Mouse (Mus musculus): ENCODE results near the gene Disp1. TPM values are rescaled to one million over a fixed set of nuclear protein-coding genes. Genes with fewer than 3 reads are reported as not detected.

Gene Disp1
- polyA plus RNA-seq, 1 experiment from 2014 or later: 18.3 TPM

DNA sequence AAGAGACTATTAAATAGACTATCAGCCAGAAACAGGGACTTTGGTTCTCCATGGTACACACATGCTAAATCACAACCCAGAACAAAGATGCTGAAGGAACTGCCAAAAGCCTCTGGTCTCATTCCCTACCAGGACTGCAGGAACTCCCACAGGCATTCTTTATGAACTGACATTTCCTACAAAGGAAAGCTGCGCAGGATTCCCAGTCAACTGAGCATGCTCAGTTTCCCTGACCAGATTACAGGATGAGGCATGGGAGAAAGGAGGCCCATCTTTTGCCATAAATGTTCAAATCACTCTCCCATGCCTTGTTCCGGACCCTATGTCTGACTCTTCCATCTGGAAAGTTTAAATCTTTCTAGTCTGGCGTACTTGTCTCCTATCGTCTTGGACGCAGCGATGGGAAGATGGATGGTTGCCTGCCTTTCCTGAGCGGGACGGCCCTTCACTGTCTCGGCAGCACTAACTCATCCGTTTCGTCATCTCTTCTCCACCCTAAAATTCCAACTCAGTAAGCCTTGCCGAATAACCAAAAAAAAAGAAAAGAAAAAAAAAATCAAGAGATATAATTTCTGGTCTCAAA lies 100.9 kb downstream of the Disp1 start:
- ATAC-seq (ENCODE audit: insufficient number of reproducible peaks, low FRiP score, low TSS enrichment, low read depth): no peak
- Histone ChIP-seq H3K4me1 (peaks cover 21% of the 10 kb centered on the region), H3K27ac (replicated peaks) (no peak overlapping the region), H3K36me3 (no peaks in the 10 kb centered on the region; the same call in 1 of the 2 replicates), H3K9me3 (replicated peaks) (no peaks in the 10 kb centered on the region), H3K4me2 (replicated peaks) (no peak overlapping the region), H3K4me3 (replicated peaks) (no peak overlapping the region), H3K9ac (no peak overlapping the region), H3K27me3 (no peaks in the 10 kb centered on the region)
- 85% methylated on average over 12 of the region's 12 CpGs for WGBS

DNA sequence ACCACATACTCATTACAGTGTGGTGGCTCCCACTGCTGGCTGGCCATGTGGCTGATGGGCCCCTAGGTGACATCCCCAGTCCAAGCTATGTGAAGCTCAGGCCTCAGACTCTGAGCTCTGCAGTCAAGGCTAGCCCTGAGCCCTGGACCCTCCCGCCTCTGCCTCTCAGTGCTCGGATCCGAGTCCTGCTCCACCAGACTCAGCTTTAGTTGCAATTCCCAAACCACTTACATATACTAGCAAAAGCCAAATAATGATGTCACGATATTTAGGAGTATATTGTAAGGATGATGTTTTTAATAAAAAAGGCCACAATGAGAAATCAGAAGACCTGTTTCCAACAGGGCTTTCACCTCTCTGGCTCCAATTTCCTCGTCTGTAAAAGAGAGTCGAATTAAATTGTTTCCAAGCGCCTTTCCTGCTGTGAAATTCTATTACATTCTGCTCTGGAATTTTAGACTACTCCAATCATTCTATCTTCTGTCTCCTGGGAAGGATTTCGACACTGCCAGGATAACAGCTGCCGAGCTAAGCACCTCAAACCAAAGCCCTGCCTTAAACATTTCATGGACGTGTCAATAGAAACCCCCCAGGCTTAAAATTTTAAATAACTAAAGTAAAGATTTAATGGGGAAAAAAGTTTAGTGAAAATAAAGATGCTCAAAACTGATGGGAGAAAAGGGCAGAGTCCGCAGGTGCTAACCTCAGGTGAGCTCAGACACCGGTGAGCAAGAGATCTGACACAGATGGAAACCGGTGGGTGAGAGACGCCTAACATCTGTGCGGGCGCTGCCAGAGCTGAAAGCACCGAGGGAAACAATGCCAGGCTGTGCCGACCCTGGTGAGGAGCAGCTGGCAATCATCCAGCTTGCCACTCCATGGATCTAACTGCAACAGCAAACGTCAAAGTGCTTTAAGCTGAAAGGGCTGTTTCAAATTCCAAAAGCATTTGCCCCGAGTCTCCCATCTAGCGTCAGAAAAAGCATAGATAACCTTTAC lies 103.2 kb downstream of the Disp1 start:
- Histone ChIP-seq H3K9me3 (replicated peaks) (no peaks in the 10 kb centered on the region), H3K4me2 (replicated peaks) (no peak overlapping the region), H3K27ac (replicated peaks) (peak overlapping the region; percentile 65), H3K27me3 (no peaks in the 10 kb centered on the region), H3K4me1 (peaks cover 35% of the 10 kb centered on the region), H3K4me3 (replicated peaks) (no peak overlapping the region), H3K9ac (no peak overlapping the region), H3K36me3 (no peaks in the 10 kb centered on the region)
- peak; percentile 48; the same call in 1 of the 2 replicates for ATAC-seq (ENCODE audit: insufficient number of reproducible peaks, low FRiP score, low TSS enrichment, low read depth)
- 28% methylated on average over 21 of the region's 21 CpGs for WGBS

DNA sequence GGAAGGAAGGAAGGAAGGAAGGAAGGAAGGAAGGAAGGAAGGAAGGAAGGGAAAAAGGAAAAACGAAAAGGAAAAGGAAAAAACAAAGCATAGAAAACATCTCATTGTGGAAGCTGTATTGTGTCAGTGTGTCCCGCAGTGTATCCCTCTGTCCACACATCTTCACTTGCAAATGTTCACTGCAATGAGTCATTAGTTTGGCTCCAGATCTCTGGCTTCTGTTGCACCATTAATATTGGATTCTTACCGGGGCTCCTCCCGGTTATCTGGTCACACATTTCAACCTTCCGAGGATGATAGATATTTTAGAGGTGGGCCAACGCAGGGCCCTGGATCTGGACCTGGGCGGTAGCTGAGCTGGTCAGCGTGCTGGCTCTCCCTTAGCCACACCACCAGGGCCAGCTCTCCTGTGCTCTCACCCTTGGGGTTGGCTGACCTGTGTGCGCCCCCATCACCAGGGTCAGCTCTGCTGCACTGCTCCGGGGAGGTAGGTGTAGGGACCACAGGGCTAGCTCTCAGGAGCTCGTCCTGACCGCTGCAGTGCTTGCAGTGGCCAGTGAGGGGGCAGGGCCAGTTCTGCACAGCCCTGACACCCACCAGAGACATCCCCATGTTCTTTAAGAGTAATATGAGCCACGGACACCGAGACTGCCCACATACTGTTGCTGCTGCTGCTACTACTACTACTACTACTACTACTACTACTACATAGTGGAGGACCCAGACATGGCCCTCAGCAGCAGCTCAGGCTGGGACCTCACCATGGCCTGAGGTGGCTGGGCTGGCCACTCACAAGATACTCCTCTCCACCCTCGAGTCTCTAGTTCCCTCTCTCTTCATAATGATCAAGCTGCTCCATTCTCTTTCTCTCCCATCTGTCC lies 104.1 kb downstream of the Disp1 start:
- 77% methylated on average over 15 of the region's 15 CpGs for WGBS
- H3K27ac ChIP-seq (replicated peaks): peak overlapping the region; percentile 65
- H3K4me1 ChIP-seq: peaks cover 43% of the 10 kb centered on the region
- no peaks in the 10 kb centered on the region for H3K27me3 ChIP-seq
- H3K9ac ChIP-seq: no peak overlapping the region
- 0 out of 2 replicates have a peak, but pooled peaks have one; percentile 31 for ATAC-seq (ENCODE audit: insufficient number of reproducible peaks, low FRiP score, low TSS enrichment, low read depth)
- H3K4me2 ChIP-seq (replicated peaks): no peak overlapping the region
- H3K4me3 ChIP-seq (replicated peaks): no peak overlapping the region
- H3K36me3 ChIP-seq: no peaks in the 10 kb centered on the region
- H3K9me3 ChIP-seq (replicated peaks): no peaks in the 10 kb centered on the region

DNA sequence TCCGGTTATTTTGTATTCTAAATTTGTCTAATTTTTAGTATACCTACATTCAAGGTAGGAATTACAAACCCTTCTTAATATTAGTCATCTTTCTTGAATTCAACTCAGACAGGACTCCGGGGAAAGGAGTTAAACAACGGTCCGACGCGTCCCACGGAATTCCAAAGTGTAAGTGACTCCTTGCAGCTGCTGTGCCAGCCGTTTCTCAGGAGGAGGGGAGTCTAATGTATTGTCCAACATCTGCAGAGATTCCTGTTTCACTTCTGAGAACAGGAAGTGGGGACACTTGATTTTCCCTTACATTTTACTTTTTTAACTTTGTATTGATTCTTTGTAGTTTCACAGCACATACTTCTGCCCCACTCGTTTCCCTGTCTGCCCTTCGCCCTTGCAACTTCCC lies 104.9 kb downstream of the Disp1 start:
- Histone ChIP-seq H3K27me3 (no peaks in the 10 kb centered on the region), H3K36me3 (no peaks in the 10 kb centered on the region), H3K4me1 (peaks cover 44% of the 10 kb centered on the region), H3K4me2 (replicated peaks) (no peak overlapping the region), H3K9ac (no peak overlapping the region), H3K27ac (replicated peaks) (no peak overlapping the region), H3K9me3 (replicated peaks) (no peaks in the 10 kb centered on the region), H3K4me3 (replicated peaks) (no peak overlapping the region)
- ATAC-seq (ENCODE audit: insufficient number of reproducible peaks, low FRiP score, low TSS enrichment, low read depth): no peak
- 43% methylated on average over 10 of the region's 10 CpGs for WGBS

DNA sequence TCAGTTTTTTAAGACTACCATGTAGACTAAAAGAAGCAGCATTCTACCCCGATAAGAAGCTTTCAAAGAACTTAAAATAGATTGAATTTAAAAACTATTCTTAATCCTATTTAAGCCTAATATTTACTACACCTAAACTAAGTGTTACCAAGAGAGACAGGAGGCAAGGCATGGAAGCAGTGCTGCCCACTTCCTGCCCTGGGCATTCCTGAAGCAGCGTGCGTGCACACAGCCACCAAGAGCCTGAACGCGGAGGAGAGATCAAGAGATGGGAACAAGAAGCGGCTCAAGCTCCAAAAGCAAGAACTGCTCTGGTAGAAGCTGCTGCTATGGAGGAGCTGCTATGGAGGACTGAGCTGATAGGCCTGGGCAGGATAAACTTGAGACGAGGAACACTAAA lies 106.2 kb downstream of the Disp1 start:
- no peak for ATAC-seq (ENCODE audit: insufficient number of reproducible peaks, low FRiP score, low TSS enrichment, low read depth)
- Histone ChIP-seq H3K4me2 (replicated peaks) (no peak overlapping the region), H3K9me3 (replicated peaks) (no peaks in the 10 kb centered on the region), H3K9ac (no peak overlapping the region), H3K4me3 (replicated peaks) (no peak overlapping the region), H3K27me3 (no peaks in the 10 kb centered on the region), H3K36me3 (no peaks in the 10 kb centered on the region), H3K4me1 (peaks cover 44% of the 10 kb centered on the region), H3K27ac (replicated peaks) (no peak overlapping the region)
- 74% methylated on average over 7 of the region's 7 CpGs for WGBS

DNA sequence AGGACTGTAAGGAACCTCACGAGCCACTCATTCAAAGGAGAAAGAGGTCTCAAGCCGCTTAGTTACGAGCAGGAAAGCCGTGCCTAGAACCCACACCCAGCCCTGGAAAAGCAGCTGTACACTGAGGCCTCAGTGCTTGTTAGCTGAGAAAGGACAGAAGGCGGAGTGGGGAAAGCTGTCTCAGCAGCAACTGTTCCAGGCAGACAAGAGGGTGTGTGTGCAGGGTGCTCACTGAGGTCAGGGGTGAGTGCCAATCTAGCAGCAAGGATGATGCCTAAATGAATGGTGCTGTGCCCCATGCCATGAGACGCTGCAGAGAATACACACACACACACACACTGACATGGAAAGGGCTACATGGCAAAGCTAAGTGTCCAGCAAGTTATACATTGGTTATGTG lies 106.8 kb downstream of the Disp1 start:
- Histone ChIP-seq H3K4me1 (peaks cover 44% of the 10 kb centered on the region), H3K4me3 (replicated peaks) (no peak overlapping the region), H3K9me3 (replicated peaks) (no peaks in the 10 kb centered on the region), H3K27ac (replicated peaks) (0 out of 2 replicates have a peak overlapping the region, but pooled peaks have one; percentile 1), H3K9ac (no peak overlapping the region), H3K4me2 (replicated peaks) (no peak overlapping the region), H3K36me3 (no peaks in the 10 kb centered on the region), H3K27me3 (no peaks in the 10 kb centered on the region)
- ATAC-seq (ENCODE audit: insufficient number of reproducible peaks, low FRiP score, low TSS enrichment, low read depth): no peak
- WGBS: 66% methylated on average over 6 of the region's 6 CpGs

DNA sequence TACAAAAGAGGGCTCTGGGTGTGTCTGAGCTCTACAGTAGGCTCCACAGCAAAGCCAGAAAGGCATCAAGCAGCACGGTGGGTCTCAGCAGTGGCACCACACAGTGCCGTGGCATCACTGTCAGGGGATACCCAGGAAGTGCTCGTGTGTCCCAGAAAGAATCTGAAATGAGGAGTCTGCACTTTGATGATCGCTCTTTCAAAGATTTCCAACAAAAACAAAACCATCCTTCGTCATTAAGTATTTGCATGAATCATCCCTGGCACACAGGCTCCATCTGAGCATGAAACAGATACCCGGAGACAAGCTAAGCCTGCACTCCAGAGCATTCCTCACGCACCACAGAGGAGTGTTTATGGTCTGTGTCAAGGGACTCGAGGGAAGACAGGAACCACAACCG lies 107.8 kb downstream of the Disp1 start:
- H3K27ac ChIP-seq (replicated peaks): 0 out of 2 replicates have a peak overlapping the region, but pooled peaks have one; percentile 39
- H3K4me1 ChIP-seq: peaks cover 44% of the 10 kb centered on the region
- 25% methylated on average over 9 of the region's 9 CpGs for WGBS
- no peak overlapping the region for H3K9ac ChIP-seq
- H3K27me3 ChIP-seq: no peaks in the 10 kb centered on the region
- H3K4me3 ChIP-seq (replicated peaks): no peak overlapping the region
- ATAC-seq (ENCODE audit: insufficient number of reproducible peaks, low FRiP score, low TSS enrichment, low read depth): no peak; the same call in 1 of the 2 replicates
- H3K36me3 ChIP-seq: no peaks in the 10 kb centered on the region
- H3K4me2 ChIP-seq (replicated peaks): no peak overlapping the region
- H3K9me3 ChIP-seq (replicated peaks): no peaks in the 10 kb centered on the region

DNA sequence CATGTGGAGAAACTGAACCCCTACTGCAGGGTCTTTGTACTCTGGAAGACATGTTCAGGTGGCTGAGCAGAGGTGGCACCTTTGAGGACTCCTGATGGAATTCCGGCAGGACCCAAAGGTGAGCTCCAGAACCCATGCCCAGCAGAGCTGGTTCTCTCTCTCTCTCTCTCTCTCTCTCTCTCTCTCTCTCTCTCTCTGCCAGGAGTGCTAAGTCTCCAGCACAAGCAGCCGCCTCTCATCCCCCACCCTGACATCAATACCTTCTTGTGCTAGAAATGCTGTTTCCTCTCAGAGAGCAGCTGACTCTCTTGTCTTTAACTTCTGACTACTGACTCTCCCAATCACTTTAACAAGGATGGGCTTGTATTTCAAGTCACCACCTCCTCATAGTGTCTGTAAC lies 113.8 kb downstream of the Disp1 start:
- WGBS: 74% methylated on average over 2 of the region's 2 CpGs

DNA sequence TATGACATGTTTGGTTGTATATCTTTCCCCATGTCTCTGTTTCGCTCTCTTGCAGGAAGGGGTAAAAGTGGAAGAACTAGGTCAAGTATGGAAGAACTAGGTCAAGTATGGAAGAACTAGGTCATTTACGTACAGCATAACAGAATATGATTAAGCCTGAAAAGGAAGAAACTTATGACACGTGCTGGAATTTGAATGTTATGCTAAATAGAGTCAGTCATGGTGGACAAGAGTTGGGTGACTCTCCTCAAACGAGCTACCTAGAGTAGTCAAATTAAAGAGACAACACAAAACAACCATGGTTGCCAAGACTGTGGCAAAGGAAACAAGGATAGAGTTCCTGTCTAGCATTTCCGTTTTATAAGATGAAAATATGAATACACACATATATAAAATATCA lies 116.6 kb downstream of the Disp1 start:
- Histone ChIP-seq H3K27ac (replicated peaks) (no peak overlapping the region), H3K27me3 (no peaks in the 10 kb centered on the region), H3K36me3 (0 out of 2 replicates have a peak, but pooled peaks cover 3% of the 10 kb centered on the region), H3K4me3 (replicated peaks) (no peak overlapping the region), H3K4me1 (peaks cover 18% of the 10 kb centered on the region), H3K9me3 (replicated peaks) (no peaks in the 10 kb centered on the region), H3K9ac (no peak overlapping the region), H3K4me2 (replicated peaks) (no peak overlapping the region)
- ATAC-seq (ENCODE audit: insufficient number of reproducible peaks, low FRiP score, low TSS enrichment, low read depth): no peak
- 83% methylated on average over 5 of the region's 5 CpGs for WGBS

More for the DNA sequence above, 113.8 kb downstream of the Disp1 start:
- Histone ChIP-seq H3K27me3 (no peaks in the 10 kb centered on the region), H3K9me3 (replicated peaks) (no peaks in the 10 kb centered on the region), H3K27ac (replicated peaks) (no peak overlapping the region), H3K4me1 (peaks cover 15% of the 10 kb centered on the region), H3K9ac (no peak overlapping the region), H3K4me3 (replicated peaks) (no peak overlapping the region), H3K36me3 (0 out of 2 replicates have a peak, but pooled peaks cover 3% of the 10 kb centered on the region), H3K4me2 (replicated peaks) (no peak overlapping the region)
- no peak for ATAC-seq (ENCODE audit: insufficient number of reproducible peaks, low FRiP score, low TSS enrichment, low read depth)

DNA sequence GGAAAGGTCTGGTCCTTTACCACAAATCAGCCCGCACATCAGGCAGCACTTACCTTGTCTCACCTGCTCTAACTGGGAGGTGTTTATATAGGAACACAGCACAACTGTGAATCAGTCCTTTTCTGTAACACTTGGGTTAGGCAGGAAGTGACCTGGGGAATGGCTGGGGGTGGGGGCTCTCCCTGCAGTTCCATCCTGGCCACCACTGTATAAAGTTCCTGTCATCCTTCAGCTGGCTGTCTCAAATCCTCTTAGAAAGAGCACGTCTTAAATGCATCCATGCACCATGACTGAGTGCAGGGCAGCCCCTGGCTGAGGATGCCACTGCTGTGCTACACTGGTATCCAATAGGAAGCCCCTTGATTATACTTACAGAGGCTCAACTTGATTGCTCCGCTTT lies 118.5 kb downstream of the Disp1 start:
- peaks cover 8% of the 10 kb centered on the region; the same call in 1 of the 2 replicates for H3K36me3 ChIP-seq
- no peaks in the 10 kb centered on the region for H3K9me3 ChIP-seq (replicated peaks)
- H3K9ac ChIP-seq: no peak overlapping the region
- no peak overlapping the region for H3K4me3 ChIP-seq (replicated peaks)
- H3K4me2 ChIP-seq (replicated peaks): no peak overlapping the region
- 68% methylated on average over 3 of the region's 3 CpGs for WGBS
- H3K4me1 ChIP-seq: peaks cover 13% of the 10 kb centered on the region
- no peaks in the 10 kb centered on the region for H3K27me3 ChIP-seq
- ATAC-seq (ENCODE audit: insufficient number of reproducible peaks, low FRiP score, low TSS enrichment, low read depth): no peak
- H3K27ac ChIP-seq (replicated peaks): no peak overlapping the region

Measured in embryonic facial prominence, embryonic 15.5 days (tissue).